Mouse (Mus musculus) megakaryocyte-erythroid progenitor cell, adult 5-6 weeks (primary cell): ENCODE data around the gene Tmem267. TPM values are rescaled to one million over a fixed set of nuclear protein-coding genes. Genes with fewer than 3 reads are reported as not detected.
"Not testable (repeated sequence)": the region's sequence is repeated elsewhere in the genome, so short reads cannot be mapped to it uniquely, and the experiment has no call there.

Source experiments
- ATAC-seq: replicated peaks from 2 replicates; pipeline ENCODE4 v1.8.0; 2016; ENCODE audit warnings: mild to moderate bottlenecking, inconsistent platforms; ENCODE audit not compliant: severe bottlenecking, poor library complexity, low FRiP score, low TSS enrichment
- total RNA-seq, 2 experiments: library from RNA; stranded (forward) in 1 of 2; stranded (reverse) in 1 of 2; fragments of 200-1000, 215-1000 nt in 1 of 2; fragments of >200 nt in 1 of 2; fragmentation: Nextera tagmentation in 1 of 2; gene quantifications; 2 replicates each; pipeline ENCODE4 v1.2.3; 2014 to 2017

The Tmem267 gene
- total RNA-seq, 2 experiments from 2014 or later, result 7.0 to 11.5 TPM

GRCm38 (mm10) chr13:119603890-119604289 lies 116.1 kb downstream of the Tmem267 start:
- ATAC-seq, result peak; percentile 1; the same call in 1 of the 2 replicates

- not testable (repeated sequence) for ATAC-seq
Observed at GRCm38 (mm10) chr13:119604322-119604721, 116.5 kb downstream of the Tmem267 start.

GRCm38 (mm10) chr13:119618841-119619240 lies 131.0 kb downstream of the Tmem267 start:
- ATAC-seq, result no peak

DNA sequence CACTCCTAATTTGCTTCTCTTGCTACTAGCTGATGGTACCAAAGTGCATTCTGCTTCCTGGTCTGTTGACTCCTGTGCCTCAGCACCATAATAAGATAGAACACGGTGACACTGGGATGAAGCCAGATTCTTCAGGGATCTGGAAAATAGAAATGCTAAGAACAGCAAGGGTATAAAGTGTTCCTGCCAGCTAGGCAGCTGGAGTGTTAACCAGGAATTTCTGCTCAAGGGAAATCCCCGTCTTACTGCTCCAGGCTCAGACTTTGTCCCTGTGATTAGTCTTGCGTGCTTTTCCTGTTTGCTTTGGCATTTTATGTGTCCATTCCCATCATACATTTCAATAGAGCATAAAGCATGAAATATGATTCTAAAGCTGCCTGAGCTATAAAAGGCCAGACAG lies 131.9 kb downstream of the Tmem267 start:
- no peak for ATAC-seq

- ATAC-seq, result no peak
Observed at GRCm38 (mm10) chr13:119623634-119624033, 135.8 kb downstream of the Tmem267 start, which contains the start of gene Ccl28. Gene Ccl28 (plus strand): TSS chr13:119623819.

- peak; percentile 78 for ATAC-seq
Observed at GRCm38 (mm10) chr13:119625952-119626351, 138.1 kb downstream of the Tmem267 start.

DNA sequence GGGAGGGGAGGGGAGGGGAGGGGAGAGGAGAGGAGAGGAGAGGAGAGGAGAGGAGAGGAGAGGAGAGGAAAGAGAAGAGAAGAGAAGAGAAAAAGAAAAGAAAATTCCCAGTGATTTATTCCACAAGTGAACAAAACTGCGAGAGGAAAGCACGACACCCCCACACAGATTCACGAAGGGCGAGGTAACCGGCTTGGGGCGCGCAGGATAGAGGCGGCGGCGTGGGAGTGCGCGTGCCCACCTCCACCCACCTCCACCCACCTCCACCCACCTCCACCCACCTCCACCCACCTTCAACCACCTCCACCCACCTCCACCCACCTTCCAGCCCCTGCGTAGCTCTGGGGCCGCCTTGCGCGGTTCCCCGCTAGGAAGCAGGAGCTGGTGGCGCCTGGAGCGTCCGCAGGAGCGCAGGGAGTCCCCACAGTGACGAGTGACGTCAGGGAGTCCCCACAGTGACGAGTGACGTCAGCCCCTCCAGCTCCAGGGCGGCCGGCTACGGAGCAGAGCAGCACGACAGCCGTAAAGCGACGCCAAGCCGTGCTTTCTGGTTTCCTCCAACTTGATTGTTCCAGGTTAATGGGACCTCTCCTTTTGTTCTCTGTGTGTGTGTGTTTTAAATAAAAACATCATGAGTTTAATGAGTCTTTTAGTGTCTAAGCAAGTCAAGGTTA lies 143.8 kb downstream of the Tmem267 start:
- peak; percentile 100 for ATAC-seq

DNA sequence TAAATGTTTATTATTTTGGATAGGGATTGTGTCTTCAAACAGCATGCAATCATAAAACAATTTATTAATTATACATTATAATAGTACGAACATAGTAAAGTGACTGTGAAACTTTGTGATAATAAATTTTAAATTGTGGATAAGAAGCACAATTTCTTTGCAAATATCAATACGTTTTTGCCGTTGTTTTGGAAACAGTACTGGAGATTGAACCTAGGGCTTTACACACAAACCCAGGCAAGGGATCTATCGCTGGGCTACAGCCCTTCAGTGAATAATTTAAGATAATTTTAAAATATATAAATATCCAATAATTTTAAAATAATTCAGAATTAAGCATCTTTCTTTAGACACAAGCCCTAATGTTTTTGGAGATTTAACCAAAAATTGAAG lies 144.3 kb downstream of the Tmem267 start:
- no peak for ATAC-seq

GRCm38 (mm10) chr13:119635496-119635895 lies 147.7 kb downstream of the Tmem267 start:
- no peak for ATAC-seq

DNA sequence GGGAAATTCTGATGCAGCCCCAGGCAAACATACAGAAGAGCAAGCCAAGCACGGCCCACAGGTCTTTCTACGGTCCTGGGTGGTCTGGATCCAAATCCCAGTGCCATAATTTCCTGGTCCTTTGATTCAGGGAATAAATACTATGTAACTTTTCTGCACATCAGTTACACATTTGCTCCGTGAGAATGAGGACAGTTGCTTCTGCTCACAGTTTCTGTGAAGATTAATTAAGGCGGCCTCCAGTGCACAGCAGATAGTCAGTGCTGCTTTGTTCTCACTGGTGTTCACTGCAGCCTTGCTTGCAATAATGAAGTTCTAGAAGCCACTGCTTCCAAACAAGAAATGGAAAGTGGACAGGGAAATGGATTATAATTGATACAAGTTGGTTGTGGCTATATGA lies 150.0 kb downstream of the Tmem267 start:
- no peak for ATAC-seq

GRCm38 (mm10) chr13:119638449-119638848 lies 150.6 kb downstream of the Tmem267 start:
- no peak for ATAC-seq

- ATAC-seq, result no peak
Observed at GRCm38 (mm10) chr13:119639302-119639701, 151.5 kb downstream of the Tmem267 start.

- ATAC-seq, result peak; percentile 91
Observed at GRCm38 (mm10) chr13:119640504-119640903, 152.7 kb downstream of the Tmem267 start.

DNA sequence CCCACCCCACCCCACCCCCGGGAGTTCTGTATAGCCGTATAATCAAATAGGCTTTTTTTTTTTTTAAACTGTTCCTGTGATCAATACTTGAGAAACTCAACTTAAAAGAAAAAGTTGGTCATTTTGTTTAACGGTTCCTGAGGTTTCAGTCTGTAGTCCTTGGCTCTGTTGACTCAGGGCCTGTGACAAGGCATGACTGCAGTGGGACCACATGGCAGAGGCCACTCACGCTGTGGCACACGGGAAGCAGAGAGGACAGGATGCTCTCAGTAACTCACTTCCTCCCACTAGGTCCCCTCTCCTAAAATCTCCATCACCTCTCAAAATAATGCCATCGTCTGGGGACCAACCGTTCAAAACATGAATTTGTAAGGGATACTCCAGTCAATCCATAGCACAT lies 153.3 kb downstream of the Tmem267 start:
- ATAC-seq, result no peak

GRCm38 (mm10) chr13:119644769-119645168 lies 156.9 kb downstream of the Tmem267 start:
- ATAC-seq, result no peak

GRCm38 (mm10) chr13:119646511-119646910 lies 158.7 kb downstream of the Tmem267 start:
- no peak for ATAC-seq

- ATAC-seq, result no peak
Observed at GRCm38 (mm10) chr13:119648891-119649698, 161.3 kb downstream of the Tmem267 start.

DNA sequence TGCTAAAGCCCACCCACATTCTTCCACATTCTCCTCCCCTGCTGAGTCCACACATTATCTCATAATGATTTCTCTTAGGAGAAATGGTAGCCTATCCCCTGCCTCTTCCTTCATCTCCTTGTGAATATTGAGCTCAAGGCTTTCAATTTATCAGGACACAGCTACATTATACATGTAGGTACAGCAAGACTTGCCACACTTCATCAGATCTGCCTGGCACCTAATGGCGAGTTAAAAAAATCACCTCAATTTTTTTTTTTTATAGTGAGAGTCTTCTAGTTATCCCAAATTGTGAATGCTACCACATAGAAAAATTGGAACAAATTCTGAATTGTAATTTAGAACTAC lies 161.8 kb downstream of the Tmem267 start:
- ATAC-seq, result no peak

DNA sequence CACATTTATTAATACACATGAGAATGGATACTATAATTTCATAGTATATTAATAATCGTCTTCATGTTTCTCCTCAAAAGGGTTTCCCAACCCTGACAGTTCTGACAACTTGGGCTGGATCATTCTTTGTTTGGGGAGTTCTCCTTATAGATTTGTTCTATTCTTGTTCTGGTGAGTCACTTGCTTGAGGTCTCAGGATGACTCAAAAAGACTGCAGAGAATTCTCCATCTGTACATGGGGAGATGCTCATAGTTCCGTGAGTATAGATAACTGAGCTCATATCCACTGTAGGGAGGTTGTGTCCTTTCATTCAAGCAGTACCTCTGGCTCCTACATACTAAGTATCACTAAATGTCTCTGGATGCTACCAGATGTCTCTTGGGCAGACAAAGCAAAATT lies 166.9 kb downstream of the Tmem267 start:
- ATAC-seq, result no peak

GRCm38 (mm10) chr13:119656246-119656645 lies 168.4 kb downstream of the Tmem267 start:
- ATAC-seq, result no peak

DNA sequence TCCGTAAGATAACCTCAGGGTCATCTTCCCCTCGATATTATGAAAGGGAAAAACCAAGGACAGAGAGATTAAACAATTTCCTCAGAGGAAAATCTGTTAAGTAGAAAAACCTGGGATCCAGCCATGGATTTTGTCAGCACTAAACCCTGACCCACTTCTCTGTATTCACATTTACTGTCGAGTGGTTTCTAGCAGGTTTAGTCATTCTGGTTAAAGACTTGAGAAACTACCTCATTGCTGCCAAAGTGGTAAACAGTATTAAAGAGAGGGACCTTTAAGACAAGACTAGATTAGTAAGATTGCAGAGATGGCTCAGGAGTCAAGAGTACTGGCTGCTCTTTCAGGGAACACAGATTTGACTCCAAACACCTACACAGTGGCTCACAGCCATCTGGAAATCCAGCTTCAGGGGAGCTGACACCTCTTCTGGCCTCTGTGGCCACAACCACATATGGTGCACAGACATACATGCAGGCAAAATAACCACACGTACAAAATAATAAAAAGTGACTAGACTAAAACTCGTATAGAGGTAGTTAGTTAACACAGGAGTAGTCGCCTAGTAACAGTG lies 169.1 kb downstream of the Tmem267 start:
- no peak for ATAC-seq
